Mouse (Mus musculus) midbrain, embryonic 15.5 days (tissue): ENCODE data around the gene Gm20388. TPM values are rescaled to one million over a fixed set of nuclear protein-coding genes. Genes with fewer than 3 reads are reported as not detected.

ENCODE experiments used
- ATAC-seq: fragments of 200-750 bp; cut with Nextera tagmentation; replicated peaks from 2 replicates; pipeline ENCODE4 v1.8.0; 2017; ENCODE audit warnings: moderate TSS enrichment
- H3K27ac ChIP-seq: fragments of 300-500 bp; sonication (generic); 2 replicates; pipeline ENCODE4 v1.5.1; 2015; ENCODE audit warnings: mild to moderate bottlenecking, inconsistent platforms
- H3K27me3 ChIP-seq: fragments of 300-500 bp; sonication (generic); replicated peaks from 2 replicates; pipeline ENCODE4 v1.6.1; 2015; ENCODE audit warnings: inconsistent platforms
- H3K36me3 ChIP-seq: fragments of 300-500 bp; sonication (generic); replicated peaks from 2 replicates; pipeline ENCODE4 v1.6.1; 2015; ENCODE audit warnings: inconsistent platforms
- H3K4me1 ChIP-seq: fragments of 300-500 bp; sonication (generic); 2 replicates; pipeline ENCODE4 v1.6.1; 2015; ENCODE audit warnings: inconsistent platforms
- H3K4me2 ChIP-seq: fragments of 300-500 bp; sonication (generic); 2 replicates; pipeline ENCODE4 v1.6.1; 2015; ENCODE audit warnings: inconsistent platforms, mild to moderate bottlenecking, moderate library complexity
- H3K4me3 ChIP-seq: fragments of 300-500 bp; sonication (generic); 2 replicates; pipeline ENCODE4 v1.5.1; 2015; ENCODE audit warnings: mild to moderate bottlenecking, inconsistent platforms
- H3K9ac ChIP-seq: fragments of 300-500 bp; sonication (generic); 2 replicates; pipeline ENCODE4 v1.6.1; 2015; ENCODE audit warnings: mild to moderate bottlenecking, inconsistent platforms
- H3K9me3 ChIP-seq: fragments of 300-500 bp; sonication (generic); 2 replicates; pipeline ENCODE4 v1.6.1; 2016; ENCODE audit warnings: inconsistent platforms
- WGBS: fragments of 180-500 bp; shearing (Covaris S2); methylation state at CpG from one replicate; pipeline ENCODE4 v1.1.7; 2015; ENCODE audit warnings: mixed read lengths; 5-methylcytosine and 5-hydroxymethylcytosine counted together
- polyA plus RNA-seq: library from polyadenylated mRNA; unstranded; fragments of >200 nt; fragmentation: Nextera tagmentation; extraction: Ambion mirVana; gene quantifications from 2 replicates; pipeline ENCODE4 v1.2.1, GENCODE M21; 2015

The Gm20388 gene
- polyA plus RNA-seq, 1 experiment from 2014 or later, result 5.6 TPM

DNA sequence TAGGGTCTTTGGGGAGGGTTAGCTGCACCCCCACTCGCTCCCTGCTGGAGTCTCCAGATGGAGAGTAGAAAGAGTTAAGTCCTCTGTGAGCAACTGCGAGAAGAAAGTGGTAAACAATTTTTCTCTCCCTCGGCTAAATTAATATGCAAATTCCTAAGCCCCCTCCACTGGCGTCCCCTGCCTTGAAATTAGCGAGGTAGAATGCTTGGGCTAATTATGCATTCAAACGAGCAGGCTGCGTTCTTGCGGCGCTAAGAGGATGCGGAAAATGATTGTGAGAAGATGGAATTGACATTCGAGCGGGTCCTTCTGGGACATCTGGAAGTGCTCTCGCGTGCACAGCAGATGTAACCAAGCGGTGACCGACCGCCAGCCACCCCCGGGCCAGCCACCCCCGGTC is 2831.8 kb downstream of the Gm20388 start:
- H3K9ac ChIP-seq, result no peak overlapping the region
- 8% methylated on average over 19 of the region's 19 CpGs for WGBS

DNA sequence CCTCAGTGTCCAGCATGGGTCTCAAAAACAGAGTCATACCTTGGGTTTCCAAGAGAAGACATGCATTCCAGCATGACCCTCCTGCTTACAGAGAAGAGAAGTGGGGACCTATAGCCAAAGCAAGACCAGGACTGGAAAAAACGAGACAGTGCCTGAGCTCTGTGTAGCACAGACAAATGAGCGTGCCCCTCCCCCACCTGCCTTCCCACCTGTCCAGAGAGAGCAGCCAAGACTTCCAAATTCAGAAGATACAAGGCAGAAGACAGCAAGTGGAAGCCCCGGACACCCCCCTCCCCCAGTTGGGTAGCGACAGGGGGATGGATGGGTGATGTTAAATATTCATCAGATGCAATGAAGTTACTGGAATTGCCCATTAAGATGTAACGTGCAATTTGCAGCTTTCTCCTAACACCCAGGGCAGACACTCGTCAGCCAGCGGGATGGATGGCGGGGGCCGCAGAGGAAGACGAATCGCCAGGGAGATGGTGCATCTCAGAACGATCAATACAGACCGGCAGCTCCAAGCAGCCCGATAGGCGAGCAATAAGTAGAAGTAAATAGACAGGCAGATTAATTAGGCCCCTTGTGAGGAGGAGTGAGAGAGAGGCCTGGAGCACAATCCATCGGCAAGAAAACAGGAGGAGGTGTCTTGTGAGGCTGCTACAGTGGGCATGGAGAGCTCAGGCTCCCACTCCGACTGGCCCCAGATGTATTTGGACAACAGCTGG is 2834.5 kb downstream of the Gm20388 start:
- H3K4me3 ChIP-seq, result peak overlapping the region; percentile 7; the same call in 1 of the 2 replicates
- H3K4me2 ChIP-seq, result peak overlapping the region; percentile 32
- peak; percentile 65 for ATAC-seq
- H3K27ac ChIP-seq, result peak overlapping the region; percentile 91
- H3K9ac ChIP-seq, result peak overlapping the region; percentile 7; the same call in 1 of the 2 replicates
- no peaks in the 10 kb centered on the region for H3K36me3 ChIP-seq
- WGBS, result 12% methylated on average over 17 of the region's 17 CpGs
- peaks cover 72% of the 10 kb centered on the region for H3K4me1 ChIP-seq
- no peaks in the 10 kb centered on the region for H3K9me3 ChIP-seq
- no peaks in the 10 kb centered on the region for H3K27me3 ChIP-seq

More for the DNA sequence above, 2831.8 kb downstream of the Gm20388 start:
- no peaks in the 10 kb centered on the region for H3K27me3 ChIP-seq
- H3K36me3 ChIP-seq, result no peaks in the 10 kb centered on the region
- H3K27ac ChIP-seq, result peak overlapping the region; percentile 88
- peaks cover 77% of the 10 kb centered on the region for H3K4me1 ChIP-seq
- peak overlapping the region; percentile 16; the same call in 1 of the 2 replicates for H3K4me2 ChIP-seq
- no peak for ATAC-seq
- no peaks in the 10 kb centered on the region for H3K9me3 ChIP-seq
- no peak overlapping the region for H3K4me3 ChIP-seq

DNA sequence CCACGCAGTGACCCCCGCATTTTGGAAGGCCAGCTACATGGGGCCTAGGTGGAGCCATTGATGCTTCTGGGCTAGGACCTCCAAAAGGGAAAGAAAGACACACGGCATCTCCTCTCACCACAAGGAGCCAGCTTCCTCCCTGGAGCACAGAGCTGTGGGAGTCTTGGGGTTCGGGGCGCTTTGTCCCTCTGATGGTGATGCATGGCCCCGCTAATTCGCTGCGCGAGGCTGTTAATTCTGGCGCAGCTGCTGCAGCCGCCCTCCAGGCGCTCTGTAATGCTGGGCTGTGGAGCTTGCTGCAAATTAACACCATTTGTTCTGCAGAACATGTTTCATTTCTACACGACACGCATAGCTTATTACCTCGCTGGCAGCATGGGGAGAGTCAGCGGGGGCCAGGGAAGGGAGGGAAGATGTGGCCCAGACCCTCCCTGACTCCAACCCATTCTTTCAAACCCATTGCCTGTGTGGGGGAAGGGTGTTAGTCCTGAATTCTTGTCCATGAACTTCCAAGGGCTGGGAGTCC is 2835.2 kb downstream of the Gm20388 start:
- WGBS, result 3% methylated on average over 16 of the region's 16 CpGs
- peak overlapping the region; percentile 32 for H3K4me2 ChIP-seq
- no peaks in the 10 kb centered on the region for H3K36me3 ChIP-seq
- ATAC-seq, result peak; percentile 52
- H3K4me1 ChIP-seq, result peaks cover 78% of the 10 kb centered on the region
- H3K27me3 ChIP-seq, result no peaks in the 10 kb centered on the region
- peak overlapping the region; percentile 7; the same call in 1 of the 2 replicates for H3K4me3 ChIP-seq
- 0 out of 2 replicates have a peak overlapping the region, but pooled peaks have one; percentile 7 for H3K9ac ChIP-seq
- H3K27ac ChIP-seq, result peak overlapping the region; percentile 91
- H3K9me3 ChIP-seq, result no peaks in the 10 kb centered on the region

DNA sequence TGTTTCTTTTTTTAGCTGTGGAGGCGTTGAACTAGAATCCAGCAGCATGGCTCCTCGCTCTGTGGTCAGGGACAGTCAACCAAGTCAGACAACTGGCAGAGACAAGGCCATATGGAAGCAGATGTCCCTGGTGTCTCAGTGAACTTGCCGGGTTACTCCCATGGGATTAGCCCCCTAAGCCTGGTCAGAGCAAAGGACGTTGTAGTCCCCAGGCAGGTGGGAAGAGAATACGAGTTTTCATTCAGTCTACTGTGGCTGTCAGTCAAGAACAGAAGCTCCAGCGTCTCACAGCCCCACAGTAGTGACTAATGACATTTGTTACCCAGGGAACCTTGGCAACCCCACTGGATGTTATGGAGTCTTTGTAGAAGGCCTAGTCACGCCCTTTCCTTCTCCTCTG is 2835.8 kb downstream of the Gm20388 start:
- no peak overlapping the region for H3K4me2 ChIP-seq
- H3K27ac ChIP-seq, result peak overlapping the region; percentile 91
- H3K4me1 ChIP-seq, result peaks cover 83% of the 10 kb centered on the region
- ATAC-seq, result no peak
- H3K9me3 ChIP-seq, result no peaks in the 10 kb centered on the region
- no peak overlapping the region for H3K9ac ChIP-seq
- H3K27me3 ChIP-seq, result no peaks in the 10 kb centered on the region
- H3K4me3 ChIP-seq, result no peak overlapping the region
- 25% methylated on average over 7 of the region's 7 CpGs for WGBS
- H3K36me3 ChIP-seq, result no peaks in the 10 kb centered on the region

DNA sequence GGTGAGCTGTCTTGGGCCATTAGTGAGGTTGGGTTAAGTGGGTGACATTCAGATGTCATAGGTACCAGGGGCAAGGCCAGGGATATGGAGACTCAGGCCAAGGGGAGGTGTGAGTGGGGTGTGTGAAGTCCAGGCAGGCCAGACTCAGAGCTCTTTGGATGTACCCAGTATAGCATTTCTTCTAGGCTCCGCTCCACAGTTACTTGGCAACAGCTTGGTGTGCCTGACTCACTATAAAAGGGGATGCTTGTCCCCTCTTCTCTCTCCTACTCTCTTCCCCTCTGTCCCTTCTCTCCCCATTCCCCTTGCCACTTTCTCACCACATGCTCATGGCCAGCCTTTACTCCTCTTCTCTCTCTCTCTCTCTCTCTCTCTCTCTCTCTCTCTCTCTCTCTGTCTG is 2837.2 kb downstream of the Gm20388 start:
- ATAC-seq, result no peak
- H3K4me1 ChIP-seq, result peaks cover 71% of the 10 kb centered on the region
- H3K4me3 ChIP-seq, result no peak overlapping the region
- H3K27ac ChIP-seq, result no peak overlapping the region
- 89% methylated on average over 1 of the region's 1 CpGs for WGBS
- H3K9ac ChIP-seq, result no peak overlapping the region
- H3K4me2 ChIP-seq, result no peak overlapping the region
- no peaks in the 10 kb centered on the region for H3K9me3 ChIP-seq
- H3K36me3 ChIP-seq, result no peaks in the 10 kb centered on the region
- H3K27me3 ChIP-seq, result no peaks in the 10 kb centered on the region

DNA sequence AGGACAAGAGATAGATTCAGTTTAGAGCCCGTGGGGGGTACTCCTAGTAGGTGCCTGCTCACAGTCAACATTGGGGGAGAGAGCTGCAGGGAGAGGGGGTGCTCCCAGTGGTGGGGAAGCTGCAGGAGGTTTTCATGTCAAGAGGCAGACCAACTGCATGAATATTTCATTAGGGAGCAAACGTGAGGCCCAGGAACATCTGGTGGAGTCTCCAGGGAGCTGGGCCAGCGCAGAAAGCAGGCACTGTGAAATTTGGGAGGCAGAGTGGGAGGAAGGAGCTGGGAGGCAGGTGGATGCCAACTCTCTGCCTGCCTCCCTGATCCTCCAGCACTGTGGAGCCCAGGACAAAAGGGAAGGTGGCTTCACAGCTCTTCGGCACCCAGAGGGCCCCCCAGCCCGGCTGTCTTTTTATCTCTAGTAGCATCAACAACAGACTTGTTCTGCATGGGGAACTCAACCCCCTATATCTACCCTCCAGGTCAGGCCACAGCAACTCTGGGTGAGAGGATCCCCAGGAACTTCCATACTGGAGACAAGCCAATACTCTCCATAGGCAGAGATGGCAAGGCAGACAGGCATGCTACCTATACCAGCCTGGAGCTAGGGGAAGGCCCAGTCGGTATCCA is 2838.8 kb downstream of the Gm20388 start:
- H3K4me1 ChIP-seq, result peaks cover 56% of the 10 kb centered on the region

DNA sequence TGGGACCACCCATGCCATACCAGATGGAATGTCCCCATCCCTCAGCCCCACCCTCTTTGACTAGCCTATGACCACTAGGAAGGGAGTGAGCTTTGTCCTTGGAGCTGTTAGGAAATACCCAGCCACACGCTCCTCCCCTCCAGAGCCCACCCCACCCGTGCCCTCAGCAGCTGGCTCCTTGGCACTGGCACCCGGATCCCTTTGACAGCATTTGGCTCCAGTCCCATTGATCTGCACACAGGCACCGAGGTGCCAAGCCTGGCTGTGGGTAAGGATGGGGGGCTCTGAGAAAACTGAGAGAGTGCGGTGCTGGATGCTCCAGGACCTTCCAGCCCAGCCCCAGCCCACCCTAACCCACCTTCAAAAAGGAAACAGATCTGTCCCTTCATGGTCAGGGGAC is 2840.7 kb downstream of the Gm20388 start:
- Histone ChIP-seq H3K36me3 (no peaks in the 10 kb centered on the region), H3K9me3 (no peaks in the 10 kb centered on the region), H3K4me1 (peaks cover 37% of the 10 kb centered on the region), H3K4me3 (peak overlapping the region; percentile 14), H3K4me2 (peak overlapping the region; percentile 18), H3K27me3 (no peaks in the 10 kb centered on the region), H3K27ac (peak overlapping the region; percentile 56; the same call in 1 of the 2 replicates), H3K9ac (no peak overlapping the region)
- peak; percentile 62 for ATAC-seq
- WGBS, result 56% methylated on average over 5 of the region's 5 CpGs

More for the DNA sequence above, 2838.8 kb downstream of the Gm20388 start:
- H3K4me2 ChIP-seq, result no peak overlapping the region
- no peak for ATAC-seq
- H3K9ac ChIP-seq, result no peak overlapping the region
- H3K27me3 ChIP-seq, result no peaks in the 10 kb centered on the region
- H3K36me3 ChIP-seq, result no peaks in the 10 kb centered on the region
- H3K9me3 ChIP-seq, result no peaks in the 10 kb centered on the region
- H3K4me3 ChIP-seq, result no peak overlapping the region
- WGBS, result 45% methylated on average over 6 of the region's 6 CpGs
- H3K27ac ChIP-seq, result 0 out of 2 replicates have a peak overlapping the region, but pooled peaks have one; percentile 6

DNA sequence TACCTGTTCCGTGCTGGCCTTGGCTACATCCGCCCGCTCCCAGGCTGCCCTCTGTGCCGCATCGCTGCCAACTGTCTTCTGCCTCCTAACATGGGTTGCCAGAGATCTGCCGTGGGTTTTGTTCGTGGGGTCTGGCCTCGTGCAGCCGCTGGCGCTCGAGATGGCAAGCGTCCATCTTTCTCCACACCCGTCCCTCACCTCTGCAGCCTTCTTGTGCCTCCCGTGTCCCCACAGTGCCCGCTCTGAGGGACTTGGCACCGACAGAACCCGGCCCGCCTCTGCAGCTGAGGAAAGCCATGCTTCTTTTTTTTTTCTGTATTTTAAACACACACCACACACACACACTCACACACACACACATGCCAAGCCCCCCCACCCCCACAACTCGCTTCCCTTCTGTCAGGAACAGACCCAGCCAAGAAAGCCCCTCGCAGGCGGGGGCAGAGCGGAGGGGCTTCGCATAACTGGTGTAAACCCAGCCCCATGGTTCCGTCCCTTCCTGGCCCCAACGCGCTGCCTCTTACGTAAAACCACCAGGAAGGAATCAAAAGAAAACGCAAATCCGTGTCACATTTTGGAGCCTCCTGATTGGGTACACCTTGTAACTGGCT is 2841.6 kb downstream of the Gm20388 start:
- H3K27me3 ChIP-seq, result no peaks in the 10 kb centered on the region
- ATAC-seq, result peak; percentile 37; the same call in 1 of the 2 replicates
- no peak overlapping the region for H3K9ac ChIP-seq
- H3K4me2 ChIP-seq, result peak overlapping the region; percentile 18; the same call in 1 of the 2 replicates
- H3K4me1 ChIP-seq, result peaks cover 30% of the 10 kb centered on the region
- WGBS, result 81% methylated on average over 28 of the region's 29 CpGs
- no peaks in the 10 kb centered on the region for H3K9me3 ChIP-seq
- H3K4me3 ChIP-seq, result peak overlapping the region; percentile 14
- peak overlapping the region; percentile 56 for H3K27ac ChIP-seq
- H3K36me3 ChIP-seq, result no peaks in the 10 kb centered on the region

DNA sequence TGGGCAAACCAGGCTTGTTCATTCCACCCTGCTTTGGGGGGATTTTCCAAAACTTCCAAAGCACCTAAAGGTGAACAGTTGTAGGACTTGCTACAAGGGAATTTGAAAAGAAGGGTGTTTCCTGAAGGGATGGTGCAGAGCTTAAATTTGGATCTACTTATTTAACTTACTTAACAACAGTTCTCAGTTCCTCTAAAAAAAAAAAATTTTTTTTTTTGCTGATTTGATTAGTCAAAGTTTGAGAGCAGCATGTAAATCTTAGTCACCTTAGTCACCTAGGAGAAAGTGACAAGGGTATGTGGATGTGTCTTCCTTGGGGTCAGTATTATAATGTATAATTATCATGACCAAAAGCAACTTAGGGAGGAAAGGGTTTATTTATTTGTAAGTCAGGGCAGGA is 2848.0 kb downstream of the Gm20388 start:
- no peak overlapping the region for H3K4me2 ChIP-seq
- no peaks in the 10 kb centered on the region for H3K9me3 ChIP-seq
- no peak for ATAC-seq
- no peak overlapping the region for H3K4me3 ChIP-seq
- H3K27ac ChIP-seq, result no peak overlapping the region
- H3K9ac ChIP-seq, result no peak overlapping the region
- peaks cover 7% of the 10 kb centered on the region; the same call in 1 of the 2 replicates for H3K4me1 ChIP-seq
- no peaks in the 10 kb centered on the region for H3K27me3 ChIP-seq
- H3K36me3 ChIP-seq, result no peaks in the 10 kb centered on the region

DNA sequence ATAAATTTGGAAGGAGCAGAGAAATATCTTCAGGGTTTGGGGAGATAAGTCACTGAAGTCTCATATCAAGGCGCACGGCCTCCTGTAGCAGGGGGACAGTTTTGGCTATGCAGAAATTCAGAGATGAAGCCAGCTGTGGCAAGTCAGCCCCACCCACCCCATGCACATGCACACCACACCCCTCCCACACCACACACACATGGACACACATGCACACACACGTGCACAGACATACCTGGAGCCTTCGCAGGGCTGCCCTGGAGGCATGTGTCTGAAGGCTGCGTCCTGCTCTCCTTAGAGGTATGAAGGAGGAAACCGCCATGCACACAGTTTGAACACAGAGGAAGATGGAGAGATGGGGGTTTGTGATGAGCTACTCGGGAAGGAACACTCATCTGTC is 2849.5 kb downstream of the Gm20388 start:
- H3K27ac ChIP-seq, result no peak overlapping the region
- no peaks in the 10 kb centered on the region for H3K36me3 ChIP-seq
- no peak overlapping the region for H3K4me3 ChIP-seq
- no peaks in the 10 kb centered on the region for H3K9me3 ChIP-seq
- H3K4me2 ChIP-seq, result no peak overlapping the region
- H3K4me1 ChIP-seq, result peaks cover 7% of the 10 kb centered on the region; the same call in 1 of the 2 replicates
- 78% methylated on average over 7 of the region's 7 CpGs for WGBS
- no peaks in the 10 kb centered on the region for H3K27me3 ChIP-seq
- H3K9ac ChIP-seq, result no peak overlapping the region
- ATAC-seq, result no peak

DNA sequence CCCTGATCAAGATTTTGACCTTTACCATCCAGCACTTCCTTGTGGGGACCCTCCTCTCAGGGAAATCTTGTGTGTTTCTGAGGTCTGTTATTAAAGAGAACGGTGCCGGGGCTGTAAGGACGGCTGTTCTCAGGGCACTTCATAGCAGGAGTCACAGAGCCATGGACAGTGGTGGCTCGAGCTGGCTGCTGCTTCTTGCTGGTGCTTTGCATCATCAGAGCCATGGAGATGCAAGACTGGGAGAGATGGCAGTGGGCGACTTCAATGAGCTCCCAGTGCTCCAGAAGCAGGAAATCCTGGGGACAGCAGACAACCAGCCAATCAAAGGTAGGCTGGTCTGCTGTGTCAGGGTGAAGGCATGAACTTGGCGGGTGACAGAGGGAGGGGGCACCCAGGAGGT is 2850.5 kb downstream of the Gm20388 start:
- Histone ChIP-seq H3K9ac (no peak overlapping the region), H3K9me3 (no peaks in the 10 kb centered on the region), H3K36me3 (no peaks in the 10 kb centered on the region), H3K4me2 (no peak overlapping the region), H3K27me3 (0 out of 2 replicates have a peak, but pooled peaks cover 1% of the 10 kb centered on the region), H3K4me1 (peaks cover 7% of the 10 kb centered on the region; the same call in 1 of the 2 replicates), H3K27ac (no peak overlapping the region), H3K4me3 (no peak overlapping the region)
- no peak for ATAC-seq
- 74% methylated on average over 6 of the region's 6 CpGs for WGBS

DNA sequence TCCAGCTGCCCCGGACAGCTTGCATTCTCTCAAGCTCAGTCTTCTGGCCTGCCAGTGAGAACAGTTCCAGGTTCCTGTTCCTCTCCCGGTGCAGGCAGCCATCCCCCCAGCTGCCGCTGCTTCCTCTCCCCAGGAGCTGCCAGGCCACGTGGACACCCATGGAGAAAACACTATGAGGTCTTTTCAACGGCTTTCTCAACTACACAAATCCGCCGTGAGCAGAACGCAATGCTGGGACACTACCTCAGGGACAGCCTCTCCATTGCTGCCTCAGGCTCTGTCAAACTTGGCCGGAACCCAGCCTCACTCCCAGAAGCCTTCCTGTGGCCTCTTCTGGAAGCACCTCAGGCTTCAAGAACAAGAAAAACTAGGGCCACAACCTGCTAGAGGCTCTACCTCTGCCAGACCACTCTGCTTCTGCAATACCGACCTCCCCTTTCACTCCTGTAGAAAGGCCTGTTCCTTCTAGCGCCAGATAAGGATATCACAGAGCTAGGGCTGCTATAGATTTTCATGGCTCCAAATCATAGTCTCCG is 2852.2 kb downstream of the Gm20388 start:
- Histone ChIP-seq H3K27ac (no peak overlapping the region), H3K4me2 (no peak overlapping the region), H3K9me3 (no peaks in the 10 kb centered on the region), H3K36me3 (no peaks in the 10 kb centered on the region), H3K4me1 (peaks cover 14% of the 10 kb centered on the region; the same call in 1 of the 2 replicates), H3K4me3 (no peak overlapping the region), H3K9ac (no peak overlapping the region), H3K27me3 (0 out of 2 replicates have a peak, but pooled peaks cover 3% of the 10 kb centered on the region)
- ATAC-seq, result no peak
- 44% methylated on average over 12 of the region's 12 CpGs for WGBS
